Mouse (Mus musculus) limb, embryonic 11.5 days (tissue): ENCODE measurements around the gene Unc80. TPM values are rescaled to one million over a fixed set of nuclear protein-coding genes. Genes with fewer than 3 reads are reported as not detected.
A peak's percentile ranks its signal among the peaks of the same experiment; 100 is the strongest.

Experiments
- ATAC-seq: fragments of 200-750 bp; cut with Nextera tagmentation; 2 replicates; pipeline ENCODE4 v1.8.0; 2017; ENCODE audit warnings: low read depth; ENCODE audit not compliant: insufficient number of reproducible peaks, low FRiP score, low TSS enrichment
- DNase-seq: peaks from one replicate; pipeline ENCODE4 v3.0.0-alpha.2; 2015; ENCODE audit warnings: low spot score
- H3K27ac ChIP-seq: fragments of 300-500 bp; sonication (generic); replicated peaks from 2 replicates; pipeline ENCODE4 v1.5.1; 2014; ENCODE audit warnings: low read depth, mild to moderate bottlenecking, low read length
- H3K27me3 ChIP-seq: fragments of 300-500 bp; sonication (generic); 2 replicates; pipeline ENCODE4 v1.6.1; 2014; ENCODE audit warnings: mild to moderate bottlenecking, low read length, mixed read lengths; ENCODE audit not compliant: control insufficient read depth, insufficient read depth
- H3K36me3 ChIP-seq: fragments of 300-500 bp; sonication (generic); 2 replicates; pipeline ENCODE4 v1.6.1; 2014; ENCODE audit warnings: mild to moderate bottlenecking, low read length, moderate library complexity, mixed read lengths; ENCODE audit not compliant: control insufficient read depth, insufficient read depth
- H3K4me1 ChIP-seq: fragments of 300-500 bp; sonication (generic); 2 replicates; pipeline ENCODE4 v1.6.1; 2014; ENCODE audit warnings: low read length, mixed read lengths; ENCODE audit not compliant: control insufficient read depth, insufficient read depth
- H3K4me2 ChIP-seq: fragments of 300-500 bp; sonication (generic); 2 replicates; pipeline ENCODE4 v1.6.1; 2014; ENCODE audit warnings: low read depth, mild to moderate bottlenecking, moderate library complexity; ENCODE audit not compliant: severe bottlenecking
- H3K4me3 ChIP-seq: fragments of 300-500 bp; sonication (generic); 2 replicates; pipeline ENCODE4 v1.5.1; 2014; ENCODE audit warnings: low read depth, low read length
- H3K9ac ChIP-seq: fragments of 300-500 bp; sonication (generic); 2 replicates; pipeline ENCODE4 v1.6.1; 2014; ENCODE audit warnings: mild to moderate bottlenecking, low read length
- H3K9me3 ChIP-seq: fragments of 300-500 bp; sonication (generic); 2 replicates; pipeline ENCODE4 v1.6.1; 2016; ENCODE audit warnings: low read length; ENCODE audit not compliant: control insufficient read depth
- WGBS: fragments of 180-500 bp; shearing (Covaris S2); extraction: QIAGEN DNeasy Blood & Tissue Kit; methylation state at CpG from one replicate; pipeline ENCODE4 v1.1.7; 2014; 5-methylcytosine and 5-hydroxymethylcytosine counted together
- polyA plus RNA-seq: library from polyadenylated mRNA; unstranded; fragments of >200 nt; fragmentation: Nextera tagmentation; extraction: Ambion mirVana; gene quantifications from 2 replicates; pipeline ENCODE4 v1.2.1, GENCODE M21; 2014

Gene Unc80
- 0.10 and 0.13 TPM in 2 replicates for polyA plus RNA-seq

GRCm38 (mm10) chr1:66467821-66468703 lies at the start of gene Unc80:
Gene Unc80, plus strand, starts transcription at chr1:66468367.
- Histone ChIP-seq H3K4me2 (peak within 1 kb of the TSS; percentile 84), H3K9me3 (no peaks in the 10 kb centered on the region), H3K36me3 (no peaks in the 10 kb centered on the region), H3K4me3 (peak within 1 kb of the TSS; percentile 45), H3K9ac (peak within 1 kb of the TSS; percentile 37; the same call in 1 of the 2 replicates), H3K4me1 (no peaks in the 10 kb centered on the region), H3K27ac (no peak within 1 kb of the TSS), H3K27me3 (peaks cover 10% of the 10 kb centered on the region; the same call in 1 of the 2 replicates)
- ATAC-seq = peak; percentile 93
- DNase-seq = peak; percentile 78
- WGBS = under 1% methylated on average over 66 of the region's 83 CpGs

GRCm38 (mm10) chr1:66426073-66426472 lies 42.1 kb upstream of the Unc80 start:
- no peaks in the 10 kb centered on the region for H3K36me3 ChIP-seq
- no peaks in the 10 kb centered on the region for H3K9me3 ChIP-seq
- DNase-seq (no peak), ATAC-seq (no peak)
- H3K9ac ChIP-seq = no peak overlapping the region
- no peak overlapping the region for H3K27ac ChIP-seq
- H3K4me1 ChIP-seq = no peaks in the 10 kb centered on the region
- 91% methylated on average over 5 of the region's 5 CpGs for WGBS
- no peak overlapping the region for H3K4me2 ChIP-seq
- H3K4me3 ChIP-seq = no peak overlapping the region
- H3K27me3 ChIP-seq = no peaks in the 10 kb centered on the region

- Histone ChIP-seq H3K4me2 (no peak overlapping the region), H3K27ac (no peak overlapping the region), H3K4me1 (no peaks in the 10 kb centered on the region), H3K9me3 (no peaks in the 10 kb centered on the region), H3K36me3 (no peaks in the 10 kb centered on the region), H3K27me3 (no peaks in the 10 kb centered on the region), H3K9ac (no peak overlapping the region), H3K4me3 (no peak overlapping the region)
- no peak for DNase-seq
- no peak for ATAC-seq
Measured at GRCm38 (mm10) chr1:66430962-66431361, 37.2 kb upstream of the Unc80 start.

GRCm38 (mm10) chr1:66431472-66431871 lies 36.7 kb upstream of the Unc80 start:
- Histone ChIP-seq H3K4me1 (no peaks in the 10 kb centered on the region), H3K27ac (no peak overlapping the region), H3K4me2 (no peak overlapping the region), H3K36me3 (no peaks in the 10 kb centered on the region), H3K27me3 (no peaks in the 10 kb centered on the region), H3K9me3 (no peaks in the 10 kb centered on the region), H3K9ac (no peak overlapping the region), H3K4me3 (no peak overlapping the region)
- ATAC-seq (no peak), DNase-seq (no peak)
- WGBS = 85% methylated on average over 6 of the region's 6 CpGs

GRCm38 (mm10) chr1:66438069-66438468 lies 30.1 kb upstream of the Unc80 start:
- Histone ChIP-seq H3K4me3 (no peak overlapping the region), H3K36me3 (no peaks in the 10 kb centered on the region), H3K4me2 (no peak overlapping the region), H3K9me3 (no peaks in the 10 kb centered on the region), H3K9ac (no peak overlapping the region), H3K4me1 (no peaks in the 10 kb centered on the region), H3K27ac (no peak overlapping the region), H3K27me3 (no peaks in the 10 kb centered on the region)
- DNase-seq (no peak), ATAC-seq (no peak)
- 83% methylated on average over 2 of the region's 2 CpGs for WGBS

- H3K4me1 ChIP-seq = no peaks in the 10 kb centered on the region
- ATAC-seq = no peak
- no peak overlapping the region for H3K9ac ChIP-seq
- 90% methylated on average over 2 of the region's 2 CpGs for WGBS
- H3K27ac ChIP-seq = no peak overlapping the region
- H3K27me3 ChIP-seq = no peaks in the 10 kb centered on the region
- H3K4me3 ChIP-seq = no peak overlapping the region
- no peak overlapping the region for H3K4me2 ChIP-seq
- H3K9me3 ChIP-seq = no peaks in the 10 kb centered on the region
- no peak for DNase-seq
- H3K36me3 ChIP-seq = no peaks in the 10 kb centered on the region
Measured at GRCm38 (mm10) chr1:66442922-66443321, 25.2 kb upstream of the Unc80 start.

GRCm38 (mm10) chr1:66449471-66449870 lies 18.7 kb upstream of the Unc80 start:
- Histone ChIP-seq H3K9me3 (no peaks in the 10 kb centered on the region), H3K27me3 (no peaks in the 10 kb centered on the region), H3K4me2 (no peak overlapping the region), H3K27ac (no peak overlapping the region), H3K9ac (no peak overlapping the region), H3K36me3 (no peaks in the 10 kb centered on the region), H3K4me1 (no peaks in the 10 kb centered on the region), H3K4me3 (no peak overlapping the region)
- DNase-seq (no peak), ATAC-seq (no peak)
- WGBS = 63% methylated on average over 2 of the region's 2 CpGs

GRCm38 (mm10) chr1:66456580-66456979 lies 11.6 kb upstream of the Unc80 start:
- Histone ChIP-seq H3K27ac (no peak overlapping the region), H3K4me2 (no peak overlapping the region), H3K9me3 (no peaks in the 10 kb centered on the region), H3K4me3 (no peak overlapping the region), H3K36me3 (no peaks in the 10 kb centered on the region), H3K27me3 (no peaks in the 10 kb centered on the region), H3K4me1 (no peaks in the 10 kb centered on the region), H3K9ac (no peak overlapping the region)
- WGBS = 27% methylated on average over 2 of the region's 2 CpGs
- DNase-seq = no peak
- no peak for ATAC-seq
